Mouse (Mus musculus) MEL (cell line): ENCODE data around the gene Mgll. TPM values are rescaled to one million over a fixed set of nuclear protein-coding genes. Genes with fewer than 3 reads are reported as not detected.

Experiments
- DNase-seq: peaks from one replicate; pipeline ENCODE4 v3.0.0; 2011; ENCODE audit warnings: low read depth, low spot score
- H3K27ac ChIP-seq: 2 replicates; pipeline ENCODE4 v1.5.1; 2012; ENCODE audit warnings: low read depth, mild to moderate bottlenecking, control low read depth, low read length, moderate library complexity; ENCODE audit not compliant: control insufficient read depth
- H3K27me3 ChIP-seq, 2 experiments: fragments of 150-350 bp in 1 of 2; sonication (generic) in 1 of 2; 2 replicates each; pipeline ENCODE4 v1.6.1; 2012; ENCODE audit warnings: low read length in 2 of 2, mild to moderate bottlenecking in 2 of 2, improper control_type of control experiment in 1 of 2, moderate library complexity in 1 of 2; ENCODE audit not compliant: insufficient read depth in 2 of 2, control insufficient read depth in 1 of 2
- H3K36me3 ChIP-seq, 2 experiments: 2 replicates each; pipeline ENCODE4 v1.6.1; 2012 to 2014; ENCODE audit warnings: low read length in 2 of 2, improper control_type of control experiment in 1 of 2, inconsistent platforms in 1 of 2, mild to moderate bottlenecking in 1 of 2; ENCODE audit not compliant: insufficient read depth in 2 of 2, control insufficient read depth in 1 of 2
- H3K4me1 ChIP-seq, 2 experiments: fragments of 150-350 bp in 1 of 2; sonication (generic) in 1 of 2; 2 replicates each; pipeline ENCODE4 v1.6.1; 2012; ENCODE audit warnings: low read length in 2 of 2, improper control_type of control experiment in 1 of 2, mild to moderate bottlenecking in 1 of 2; ENCODE audit not compliant: insufficient read depth in 2 of 2, control insufficient read depth in 1 of 2
- H3K4me3 ChIP-seq, 2 experiments: fragments of 150-350 bp in 1 of 2; sonication (generic) in 1 of 2; 2 replicates each; pipeline ENCODE4 v1.5.1; 2012; ENCODE audit warnings: low read depth in 2 of 2, low read length in 2 of 2, mild to moderate bottlenecking in 2 of 2, moderate library complexity in 2 of 2, control low read depth in 1 of 2, improper control_type of control experiment in 1 of 2; ENCODE audit not compliant: control insufficient read depth in 1 of 2, insufficient read depth in 1 of 2
- H3K79me2 ChIP-seq: 2 replicates; pipeline ENCODE4 v1.6.1; 2012; ENCODE audit warnings: mild to moderate bottlenecking, low read length, moderate library complexity; ENCODE audit not compliant: control insufficient read depth, poor library complexity, insufficient read depth
- H3K9ac ChIP-seq: 2 replicates; pipeline ENCODE4 v1.6.1; 2012; ENCODE audit warnings: low read depth, mild to moderate bottlenecking, control low read depth, low read length, moderate library complexity; ENCODE audit not compliant: control insufficient read depth, poor library complexity, severe bottlenecking
- H3K9me3 ChIP-seq: fragments of 150-350 bp; sonication (generic); replicated peaks from 2 replicates; pipeline ENCODE4 v1.6.1; 2012; ENCODE audit warnings: mild to moderate bottlenecking, low read length, improper control_type of control experiment, moderate library complexity; ENCODE audit not compliant: insufficient read depth
- CHD1 ChIP-seq: IDR thresholded peaks from 2 replicates; pipeline ENCODE4 v1.6.1; 2012; ENCODE audit warnings: low read depth, mild to moderate bottlenecking, inconsistent platforms, low read length, improper control_type of control experiment
- CHD2 ChIP-seq: IDR thresholded peaks from 2 replicates; pipeline ENCODE4 v1.6.1; 2011; ENCODE audit warnings: low read length, improper control_type of control experiment
- E2F4 ChIP-seq: IDR thresholded peaks from 2 replicates; pipeline ENCODE4 v1.6.1; 2011; ENCODE audit warnings: low read depth, low read length, improper control_type of control experiment, borderline replicate concordance
- ELF1 ChIP-seq: IDR thresholded peaks from 2 replicates; pipeline ENCODE4 v1.6.1; 2014; ENCODE audit warnings: low read depth, mild to moderate bottlenecking, inconsistent platforms, low read length, improper control_type of control experiment, moderate library complexity
- ETS1 ChIP-seq: IDR thresholded peaks from 2 replicates; pipeline ENCODE4 v1.6.1; 2012; ENCODE audit warnings: low read depth, mild to moderate bottlenecking, inconsistent platforms, low read length, improper control_type of control experiment, moderate library complexity
- GABPA ChIP-seq: IDR thresholded peaks from 2 replicates; pipeline ENCODE4 v1.6.1; 2012; ENCODE audit warnings: low read depth, mild to moderate bottlenecking, inconsistent platforms, low read length, improper control_type of control experiment, moderate library complexity
- GATA1 ChIP-seq: IDR thresholded peaks from 2 replicates; pipeline ENCODE4 v1.6.1; 2011; ENCODE audit warnings: low read depth, low read length, improper control_type of control experiment
- MAFK ChIP-seq: IDR thresholded peaks from 2 replicates; pipeline ENCODE4 v1.6.1; 2011; ENCODE audit warnings: low read depth, mild to moderate bottlenecking, low read length, improper control_type of control experiment, borderline replicate concordance
- MAX ChIP-seq: IDR thresholded peaks from 2 replicates; pipeline ENCODE4 v1.6.1; 2011; ENCODE audit warnings: low read length, improper control_type of control experiment
- MAZ ChIP-seq: IDR thresholded peaks from 2 replicates; pipeline ENCODE4 v1.6.1; 2012; ENCODE audit warnings: low read depth, mild to moderate bottlenecking, inconsistent platforms, low read length, improper control_type of control experiment
- POLR2A ChIP-seq, 2 experiments: IDR thresholded peaks; 2 replicates each; pipeline ENCODE4 v1.6.1; 2011 to 2012; ENCODE audit warnings: low read length in 2 of 2, mild to moderate bottlenecking in 2 of 2, control low read depth in 1 of 2, improper control_type of control experiment in 1 of 2, low read depth in 1 of 2, moderate library complexity in 1 of 2; ENCODE audit not compliant: control insufficient read depth in 1 of 2, insufficient read depth in 1 of 2, poor library complexity in 1 of 2
- RCOR1 ChIP-seq: IDR thresholded peaks from 2 replicates; pipeline ENCODE4 v1.6.1; 2012; ENCODE audit warnings: low read depth, mild to moderate bottlenecking, inconsistent platforms, low read length, improper control_type of control experiment
- SMC3 ChIP-seq: IDR thresholded peaks from 2 replicates; pipeline ENCODE4 v1.6.1; 2011; ENCODE audit warnings: low read depth, low read length, improper control_type of control experiment
- TAL1 ChIP-seq: IDR thresholded peaks from 2 replicates; pipeline ENCODE4 v1.6.1; 2012; ENCODE audit warnings: mild to moderate bottlenecking, inconsistent platforms, low read length, moderate library complexity, mixed read lengths
- TBP ChIP-seq: IDR thresholded peaks from 2 replicates; pipeline ENCODE4 v1.8.0; 2011; ENCODE audit warnings: low read depth, low read length, improper control_type of control experiment
- UBTF ChIP-seq: IDR thresholded peaks from 2 replicates; pipeline ENCODE4 v1.6.1; 2012; ENCODE audit warnings: low read depth, mild to moderate bottlenecking, inconsistent platforms, low read length, improper control_type of control experiment, moderate library complexity, borderline replicate concordance; ENCODE audit not compliant: insufficient read depth
- USF2 ChIP-seq, 2 experiments: IDR thresholded peaks; 2 replicates each; pipeline ENCODE4 v1.6.1; 2011 to 2012; ENCODE audit warnings: improper control_type of control experiment in 2 of 2, low read length in 2 of 2, borderline replicate concordance in 1 of 2, inconsistent platforms in 1 of 2, low read depth in 1 of 2, mild to moderate bottlenecking in 1 of 2; ENCODE audit not compliant: insufficient read depth in 1 of 2
- ZKSCAN1 ChIP-seq: IDR thresholded peaks from 2 replicates; pipeline ENCODE4 v1.6.1; 2012; ENCODE audit warnings: low read depth, mild to moderate bottlenecking, inconsistent platforms, low read length, improper control_type of control experiment, moderate library complexity
- polyA plus RNA-seq, 2 experiments: library from polyadenylated mRNA; stranded (reverse) in 1 of 2; unstranded in 1 of 2; fragments of >175 nt in 1 of 2; fragments of >200 nt in 1 of 2; gene quantifications; 2 replicates each; pipeline versions ENCODE4 v1.2.1 to v1.2.4; 2012; ENCODE audit warnings: low replicate concordance in 2 of 2, low read depth in 1 of 2; ENCODE audit not compliant: insufficient read length in 2 of 2, insufficient read depth in 1 of 2, missing spikeins in 1 of 2
- total RNA-seq: library from RNA; depleted of rRNA; stranded (reverse); fragments of 300-350 nt; gene quantifications from 2 replicates; pipeline ENCODE4 v1.2.3, GENCODE M21; 2012

Mgll gene
- total and polyA plus RNA-seq, 3 experiments = not detected

- no peaks in the 10 kb centered on the region for H3K4me1 ChIP-seq
- no peak for TF ChIP-seq GABPA
- no peak for TF ChIP-seq MAZ
- no peak for TF ChIP-seq MAX
- no peak for TF ChIP-seq UBTF
- no peak overlapping the region for H3K9ac ChIP-seq
- H3K9me3 ChIP-seq = no peaks in the 10 kb centered on the region
- H3K27me3 ChIP-seq = peaks cover 7% of the 10 kb centered on the region in 2 experiments
- H3K27ac ChIP-seq = no peak overlapping the region
- H3K79me2 ChIP-seq = no peaks in the 10 kb centered on the region
- H3K4me3 ChIP-seq = no peak overlapping the region
- no peaks in the 10 kb centered on the region for H3K36me3 ChIP-seq
- no peak for DNase-seq
Observed at GRCm38 (mm10) chr6:88714200-88714674, 10.0 kb upstream of the Mgll start.

GRCm38 (mm10) chr6:88715378-88715781, 8.8 kb upstream of the Mgll start:
- H3K9ac ChIP-seq = no peak overlapping the region
- no peak overlapping the region for H3K27ac ChIP-seq
- no peaks in the 10 kb centered on the region for H3K79me2 ChIP-seq
- H3K4me1 ChIP-seq = no peaks in the 10 kb centered on the region
- no peaks in the 10 kb centered on the region for H3K36me3 ChIP-seq
- no peak overlapping the region for H3K4me3 ChIP-seq
- TF ChIP-seq USF2 (IDR thresholded peaks at IDR 0.05; ENCODE audit: borderline replicate concordance in 1 of 2, insufficient read depth in 1 of 2, low read depth in 1 of 2, low read length in 2 of 2) = no peak
- no peak for TF ChIP-seq CHD1
- no peak for TF ChIP-seq E2F4
- TF ChIP-seq ETS1 = no peak
- no peak for TF ChIP-seq MAFK
- no peak for TF ChIP-seq TBP
- no peak for TF ChIP-seq TAL1
- no peak for TF ChIP-seq ELF1
- TF ChIP-seq RCOR1 = no peak
- no peak for TF ChIP-seq ZKSCAN1
- no peak for TF ChIP-seq UBTF
- TF ChIP-seq SMC3 = no peak
- TF ChIP-seq POLR2A (IDR thresholded peaks at IDR 0.05; ENCODE audit: control insufficient read depth in 1 of 2, insufficient read depth in 1 of 2, low read depth in 1 of 2, low read length in 2 of 2, poor library complexity in 1 of 2) = no peak
- no peak for TF ChIP-seq CHD2
- no peak for TF ChIP-seq GATA1
- H3K9me3 ChIP-seq = no peaks in the 10 kb centered on the region
- peaks cover 5 to 8% of the 10 kb centered on the region in 2 experiments for H3K27me3 ChIP-seq
- no peak for DNase-seq
